ENCODE assay signal across 15 mouse cellular contexts in genomic region chr11:108182421-108182820, GRCm38 (mm10).
DNase-seq lines count a peak whose midpoint lies in the region.
"Had no signal": no experiment of that assay in that cellular context is flagged by ENCODE, and none has a peak within 500 bp of the region (broad histone marks: within the 10 kb centered on the region; RNA-seq: fewer than 3 reads in every experiment).

No protein-coding gene starts in this region.

- DNase-seq in frontal cortex, adult 2 months (ENCODE audit: extremely low spot score in 1 of 2, low spot score in 1 of 2), result peak; percentile 56 to 69
- DNase-seq in frontal cortex, postnatal 10 days (ENCODE audit: low spot score in 2 of 2), result no peak
- DNase-seq in layer of hippocampus, adult 9-11 months, result peak; percentile 44
- DNase-seq in layer of hippocampus, adult 8-10 months (ENCODE audit: low spot score in 2 of 2), result no peak
- DNase-seq in brain, adult 2 months (ENCODE audit: low read depth, low spot score), result peak; percentile 78
- DNase-seq in right cerebral cortex, adult 2 months (ENCODE audit: low spot score in 2 of 2), result peak; percentile 67 to 70
- no peak for DNase-seq in gastrocnemius, postnatal 25 days
- no peak for DNase-seq in ovary, postnatal 14 days (ENCODE audit: low spot score)
- DNase-seq: adrenal gland, postnatal 36 days; cerebellum, adult 11 months; cerebellum, adult 9-11 months; kidney, adult 11 months; kidney, postnatal 36 days; liver; lung, postnatal 4 days had no signal

Comparison
In these comparisons a context has a peak if more than half of its experiments do, and no peak if none do; other contexts are left out.
1. DNase-seq: peak in frontal cortex, adult 2 months (2 of 2), layer of hippocampus, adult 9-11 months (single experiment), brain, adult 2 months (single experiment) and right cerebral cortex, adult 2 months (2 of 2); none in frontal cortex, postnatal 10 days (0 of 2), layer of hippocampus, adult 8-10 months (0 of 2), gastrocnemius, postnatal 25 days (single experiment) and ovary, postnatal 14 days (single experiment).